8 mouse cellular contexts compared by ENCODE assay signal in the genomic region with DNA sequence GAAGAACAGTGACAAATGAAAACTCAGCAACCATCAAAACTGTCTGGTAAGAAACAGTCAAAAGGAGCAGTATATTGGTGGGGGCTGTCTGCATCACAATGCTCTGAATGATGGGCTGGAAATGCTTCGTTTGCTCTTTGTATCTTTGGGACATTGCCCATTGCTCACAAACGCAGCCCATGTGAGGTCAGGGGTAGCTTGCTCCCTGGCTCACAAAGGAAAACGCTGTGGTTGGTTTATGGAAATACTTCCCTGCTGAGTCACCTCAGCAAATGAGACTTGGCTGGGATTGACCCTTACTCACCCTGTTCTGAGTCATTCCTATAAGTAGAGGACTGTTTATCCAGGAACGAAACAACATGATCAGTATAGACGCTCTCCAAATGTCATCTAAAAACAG.
DNase-seq lines count a peak whose midpoint lies in the region; ATAC-seq and TF ChIP-seq lines count a peak whose summit lies in the region.
"Had no signal": no experiment of that assay in that cellular context is flagged by ENCODE, and none has a peak within 500 bp of the region (broad histone marks: within the 10 kb centered on the region; RNA-seq: fewer than 3 reads in every experiment).

No protein-coding gene starts in this region.

- peaks cover 7% of the 10 kb centered on the region; the same call in 1 of the 2 replicates for H3K4me1 ChIP-seq in midbrain, embryonic 10.5 days
- H3K4me1 ChIP-seq in midbrain, postnatal 0 days (ENCODE audit: insufficient read depth, low read length), result no peaks in the 10 kb centered on the region

- WGBS in midbrain, embryonic 10.5 days, result 39% methylated on average over 5 of the region's 5 CpGs
- WGBS in midbrain, postnatal 0 days, result 39% methylated on average over 5 of the region's 5 CpGs

- no peaks in the 10 kb centered on the region for H3K36me3 ChIP-seq in midbrain, embryonic 10.5 days
- H3K36me3 ChIP-seq in midbrain, postnatal 0 days (ENCODE audit: insufficient read depth, low read length), result no peaks in the 10 kb centered on the region

- H3K9me3 ChIP-seq in midbrain, embryonic 10.5 days (replicated peaks), result no peaks in the 10 kb centered on the region
- no peaks in the 10 kb centered on the region for H3K9me3 ChIP-seq in midbrain, postnatal 0 days (ENCODE audit: low read length)

- H3K27ac ChIP-seq in midbrain, embryonic 10.5 days (replicated peaks), result 0 out of 2 replicates have a peak overlapping the region, but pooled peaks have one; percentile 28
- H3K27ac ChIP-seq in midbrain, postnatal 0 days (ENCODE audit: low read depth, low read length), result no peak overlapping the region

- no peak overlapping the region for H3K9ac ChIP-seq in midbrain, postnatal 0 days (replicated peaks; ENCODE audit: low read length, poor library complexity, severe bottlenecking)

- DNase-seq in midbrain, embryonic 10.5 days (ENCODE audit: low spot score), result no peak
- no peak for DNase-seq in midbrain, postnatal 0 days (ENCODE audit: low spot score)
- peak; percentile 72 to 73 for DNase-seq in adrenal gland, postnatal 36 days
- peak; percentile 49 for DNase-seq in heart, postnatal 4 days
- peak; percentile 52 to 66 for DNase-seq in urinary bladder, postnatal 36 days (ENCODE audit: low spot score in 2 of 2)
- no peak for DNase-seq in c-Kit-positive CD71-positive TER-119-positive erythroid progenitor cells, embryonic 14.5 days (ENCODE audit: low spot score)
- DNase-seq in spleen, postnatal 36 days (ENCODE audit: low spot score in 2 of 2), result no peak

- TF ChIP-seq CTCF in midbrain, postnatal 0 days (IDR thresholded peaks at IDR 0.05), result no peak

- H3K4me3 ChIP-seq in midbrain, embryonic 10.5 days, result no peak overlapping the region
- H3K4me3 ChIP-seq in midbrain, postnatal 0 days (ENCODE audit: low read depth, low read length), result no peak overlapping the region
- H3K4me3 ChIP-seq: erythroblast, embryonic 14.5 days had no signal

- ATAC-seq in midbrain, postnatal 0 days (ENCODE audit: low FRiP score), result no peak

- H3K27me3 ChIP-seq in midbrain, embryonic 10.5 days (ENCODE audit: low read depth, poor library complexity, severe bottlenecking), result no peaks in the 10 kb centered on the region
- H3K27me3 ChIP-seq in midbrain, postnatal 0 days (ENCODE audit: insufficient read depth, low read length), result no peaks in the 10 kb centered on the region

- H3K4me2 ChIP-seq in midbrain, postnatal 0 days (ENCODE audit: low read depth, low read length, poor library complexity, severe bottlenecking), result no peak overlapping the region

Comparison
In these comparisons a context has a peak if more than half of its experiments do, and no peak if none do; other contexts are left out.
1. DNase-seq: peak in adrenal gland, postnatal 36 days (2 of 2), heart, postnatal 4 days (single experiment) and urinary bladder, postnatal 36 days (2 of 2); none in midbrain, embryonic 10.5 days (single experiment), midbrain, postnatal 0 days (single experiment), c-Kit-positive CD71-positive TER-119-positive erythroid progenitor cells, embryonic 14.5 days (single experiment) and spleen, postnatal 36 days (0 of 2).